ENCODE assay signal across 20 mouse cellular contexts in the genomic region with DNA sequence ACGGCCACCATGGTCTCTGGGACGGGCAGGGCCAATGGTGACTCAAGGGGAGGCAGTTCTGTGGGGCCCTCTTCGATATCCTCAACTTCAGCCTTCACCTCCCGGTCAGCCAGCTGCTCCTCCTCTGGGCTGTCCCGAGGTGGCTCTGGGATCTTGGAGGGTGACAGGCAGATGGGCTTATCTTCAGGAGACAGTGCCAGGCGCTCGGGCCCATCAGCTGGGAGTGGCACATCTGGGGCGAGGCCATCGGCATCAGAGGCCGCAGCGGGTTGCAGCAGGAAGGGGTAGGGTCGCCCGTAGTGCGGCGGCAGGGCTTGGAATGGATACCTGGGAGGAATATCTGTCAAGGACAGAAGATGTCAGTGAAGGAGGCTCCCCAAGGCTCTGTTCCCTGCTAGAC. TPM values are rescaled to one million over a fixed set of nuclear protein-coding genes. Genes with fewer than 3 reads are reported as not detected.
DNase-seq lines count a peak whose midpoint lies in the region; ATAC-seq lines count a peak whose summit lies in the region.
"Had no signal": no experiment of that assay in that cellular context is flagged by ENCODE, and none has a peak within 500 bp of the region (broad histone marks: within the 10 kb centered on the region; RNA-seq: fewer than 3 reads in every experiment).

No protein-coding gene starts in this region.

- peaks cover 5% of the 10 kb centered on the region for H3K4me1 ChIP-seq in liver, embryonic 11.5 days (replicated peaks; ENCODE audit: control insufficient read depth, insufficient read depth, low read length)

- H3K36me3 ChIP-seq in liver, embryonic 11.5 days (ENCODE audit: control insufficient read depth, insufficient read depth, low read length), result peaks cover 24% of the 10 kb centered on the region

- H3K4me3 ChIP-seq in liver, embryonic 11.5 days (ENCODE audit: low read depth, low read length), result no peak overlapping the region
- H3K4me3 ChIP-seq: heart, adult 2 months; left cerebral cortex, adult 2 months; midbrain, embryonic 12.5 days; myocyte; neural tube, embryonic 15.5 days had no signal

- no peak for ATAC-seq in liver, embryonic 11.5 days (replicated peaks; ENCODE audit: low FRiP score)
- ATAC-seq in erythroid progenitor cell, adult 5-6 weeks (replicated peaks; ENCODE audit: low FRiP score, poor library complexity, severe bottlenecking), result peak; percentile 97
- ATAC-seq in megakaryocyte-erythroid progenitor cell, adult 5-6 weeks (replicated peaks; ENCODE audit: low FRiP score, low TSS enrichment, poor library complexity, severe bottlenecking), result peak; percentile 51; the same call in 1 of the 2 replicates
- ATAC-seq: hindbrain, postnatal 0 days had no signal

- H3K4me2 ChIP-seq in liver, embryonic 11.5 days, result no peak overlapping the region
- H3K4me2 ChIP-seq: lung, embryonic 14.5 days; midbrain, embryonic 12.5 days; neural tube, embryonic 15.5 days had no signal

- H3K9me3 ChIP-seq in liver, embryonic 11.5 days (ENCODE audit: control insufficient read depth, low read length), result no peaks in the 10 kb centered on the region
- H3K9me3 ChIP-seq: midbrain, embryonic 12.5 days; neural tube, embryonic 15.5 days had no signal

- no peaks in the 10 kb centered on the region for H3K27me3 ChIP-seq in liver, embryonic 11.5 days (replicated peaks; ENCODE audit: control insufficient read depth, insufficient read depth, low read length)
- H3K27me3 ChIP-seq: midbrain, embryonic 12.5 days; neural tube, embryonic 15.5 days had no signal

- no peak overlapping the region for H3K27ac ChIP-seq in liver, embryonic 11.5 days (ENCODE audit: low read depth, low read length)
- H3K27ac ChIP-seq: heart, adult 2 months; hindbrain, postnatal 0 days; kidney, postnatal 0 days; left cerebral cortex, adult 2 months; midbrain, embryonic 12.5 days; neural tube, embryonic 15.5 days had no signal

- peak; percentile 47 for DNase-seq in adrenal gland, adult 2 months
- DNase-seq in adrenal gland, postnatal 4 days (ENCODE audit: low spot score in 2 of 2), result no peak
- peak; percentile 69 for DNase-seq in liver
- no peak for DNase-seq in liver, embryonic 11.5 days (ENCODE audit: low spot score)
- no peak for DNase-seq in T-cell, adult 2 months (ENCODE audit: low spot score)
- DNase-seq in embryo, embryonic 10.5 days (ENCODE audit: low spot score), result no peak
- DNase-seq: cerebellum, adult 11-12 months; gastrocnemius, postnatal 14 days; heart, adult 2 months; kidney, adult 11 months; lung, embryonic 14.5 days; lung, postnatal 4 days had no signal

- 76% methylated on average over 15 of the region's 15 CpGs for WGBS in liver, embryonic 11.5 days

- H3K9ac ChIP-seq in liver, embryonic 11.5 days (ENCODE audit: low read depth, low read length), result no peak overlapping the region
- H3K9ac ChIP-seq: lung, embryonic 14.5 days; midbrain, embryonic 12.5 days; neural tube, embryonic 15.5 days had no signal

RNA-seq across cellular contexts. Expression of a gene that starts 45.5 kb away (rescaled TPM):
- total RNA-seq in adrenal gland, adult 2 months (2021), result 10 to 100 TPM; 58.6 to 72.1 TPM
- 91.5 and 110 TPM in 2 replicates for polyA plus RNA-seq in adrenal gland, adult 2 months (2012; rRNA removed)
- total RNA-seq in adrenal gland, postnatal 4 days (2021), result 100 to 1,000 TPM; 149 to 153 TPM
- polyA plus RNA-seq in liver, embryonic 11.5 days (2014; fragmentation: Nextera tagmentation; extraction: Ambion mirVana), result 10.9 and 11.1 TPM in 2 replicates
- 14.4 and 21.8 TPM in 2 replicates for total RNA-seq in erythroid progenitor cell, adult 5-6 weeks (2015; ENCODE audit: low replicate concordance)
- total RNA-seq in erythroid progenitor cell, adult 5-6 weeks (2017; ENCODE audit: low replicate concordance), result 15.1 TPM in 2 replicates
- 8.8 and 11.7 TPM in 2 replicates for total RNA-seq in megakaryocyte-erythroid progenitor cell, adult 5-6 weeks (2014; fragmentation: Nextera tagmentation)
- 0.85 and 4.2 TPM in 2 replicates for total RNA-seq in megakaryocyte-erythroid progenitor cell, adult 5-6 weeks (2017)

Comparison
In these comparisons a context has a peak if more than half of its experiments do, and no peak if none do; other contexts are left out.
1. DNase-seq: peak in adrenal gland, adult 2 months (single experiment) and liver (single experiment); none in adrenal gland, postnatal 4 days (0 of 2), liver, embryonic 11.5 days (single experiment), T-cell, adult 2 months (single experiment) and embryo, embryonic 10.5 days (single experiment).